Mouse (Mus musculus) thymus, postnatal 14 days (tissue): ENCODE data around the gene Akap1.

Experiments used
- DNase-seq: peaks from one replicate; pipeline ENCODE4 v3.0.0; 2021

The Akap1 gene

DNA sequence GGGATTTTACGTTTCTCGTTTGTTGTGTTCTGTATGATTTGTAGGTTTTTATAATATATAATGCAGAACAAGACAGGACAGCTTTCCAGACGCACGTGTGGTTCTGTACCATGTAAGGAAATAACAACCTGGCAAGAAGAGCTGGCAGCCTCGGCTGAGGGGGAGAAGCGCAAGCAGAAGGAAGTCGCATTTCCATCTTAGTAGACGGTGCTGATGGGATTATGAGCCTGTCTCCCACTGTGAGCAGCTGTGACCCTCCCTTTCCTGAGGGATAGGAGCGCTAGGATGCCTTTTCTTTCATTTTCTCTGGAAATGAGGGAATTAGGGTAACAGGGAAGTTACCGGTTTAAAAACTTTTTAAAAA, 9.3 kb upstream of the Akap1 start:
- DNase-seq = no peak

DNA sequence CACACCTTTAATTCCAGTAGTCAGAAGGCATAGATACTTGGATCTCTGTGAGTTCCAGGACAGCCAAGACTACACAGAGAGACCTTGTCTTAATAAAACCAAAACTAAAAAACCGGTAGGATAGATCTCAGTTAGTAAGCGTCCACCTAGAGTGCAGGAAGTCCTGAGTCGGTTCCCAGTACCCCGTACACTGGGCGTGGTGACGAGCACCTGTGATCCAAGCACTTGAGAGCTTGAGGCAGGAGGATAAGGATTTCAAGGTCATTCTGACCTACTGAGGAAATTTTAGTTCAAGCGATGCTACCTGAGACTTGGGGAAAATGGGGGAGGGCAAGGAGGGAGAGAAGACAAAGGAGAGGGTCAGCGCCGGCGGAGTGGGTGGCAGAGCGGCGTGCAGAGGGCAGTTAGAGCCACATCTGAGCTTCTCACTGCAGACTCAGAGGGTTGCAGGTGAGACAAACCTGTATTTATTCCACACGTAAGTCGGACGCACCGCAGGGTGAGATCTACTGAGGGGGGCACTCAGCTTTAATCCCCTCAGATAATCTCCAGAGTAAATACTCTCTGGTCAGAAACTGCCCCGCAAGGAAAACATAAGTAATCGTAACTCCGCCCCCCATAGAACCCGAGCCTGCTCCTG, 8.8 kb upstream of the Akap1 start:
- no peak for DNase-seq

DNA sequence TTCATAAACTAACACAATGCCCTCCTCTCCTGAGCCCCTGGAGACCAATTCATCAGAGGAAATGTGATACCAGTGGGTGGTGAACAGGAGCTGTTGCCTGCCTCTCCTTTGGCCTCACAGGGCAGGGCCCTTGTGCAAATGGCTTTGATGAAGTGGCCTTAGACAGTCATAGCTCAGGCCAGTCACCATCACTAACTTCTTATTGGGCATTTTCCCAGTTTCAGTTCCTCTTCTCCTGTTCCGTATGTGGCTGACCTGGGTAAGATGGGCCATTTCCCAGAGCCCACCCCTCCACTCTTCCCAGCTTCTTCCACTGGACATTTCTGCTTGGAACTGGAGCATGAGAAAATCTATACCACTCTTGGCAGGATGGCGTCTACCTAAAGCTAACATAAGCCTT, 5.1 kb upstream of the Akap1 start:
- DNase-seq = no peak

- no peak for DNase-seq
Observed at GRCm38 (mm10) chr11:88863904-88864457, 405 bp downstream of the Akap1 start.

GRCm38 (mm10) chr11:88863071-88863903, 1.1 kb downstream of the Akap1 start:
- DNase-seq = no peak

GRCm38 (mm10) chr11:88862355-88862754, 2.0 kb downstream of the Akap1 start:
- DNase-seq = no peak

DNA sequence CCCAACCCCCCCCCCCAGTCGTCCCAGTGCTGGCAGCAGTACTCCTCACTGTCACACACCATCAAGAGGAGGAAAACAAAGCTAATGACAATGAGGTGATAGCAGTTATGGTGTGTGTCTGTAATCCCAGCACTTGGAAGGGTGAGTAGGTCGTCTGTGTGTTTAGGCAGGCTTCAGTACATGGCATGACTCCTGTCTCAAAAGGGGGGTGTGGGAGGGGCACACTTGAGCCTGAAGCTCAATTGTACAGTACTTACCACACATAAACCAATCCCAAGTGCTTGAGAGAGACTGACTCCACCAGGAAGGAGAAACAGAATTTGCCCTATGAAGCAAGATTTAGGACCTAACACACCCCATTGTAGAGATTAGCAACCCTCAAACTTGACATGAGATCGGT, 3.3 kb downstream of the Akap1 start:
- DNase-seq = no peak

GRCm38 (mm10) chr11:88860641-88861040, 3.7 kb downstream of the Akap1 start:
- no peak for DNase-seq

DNA sequence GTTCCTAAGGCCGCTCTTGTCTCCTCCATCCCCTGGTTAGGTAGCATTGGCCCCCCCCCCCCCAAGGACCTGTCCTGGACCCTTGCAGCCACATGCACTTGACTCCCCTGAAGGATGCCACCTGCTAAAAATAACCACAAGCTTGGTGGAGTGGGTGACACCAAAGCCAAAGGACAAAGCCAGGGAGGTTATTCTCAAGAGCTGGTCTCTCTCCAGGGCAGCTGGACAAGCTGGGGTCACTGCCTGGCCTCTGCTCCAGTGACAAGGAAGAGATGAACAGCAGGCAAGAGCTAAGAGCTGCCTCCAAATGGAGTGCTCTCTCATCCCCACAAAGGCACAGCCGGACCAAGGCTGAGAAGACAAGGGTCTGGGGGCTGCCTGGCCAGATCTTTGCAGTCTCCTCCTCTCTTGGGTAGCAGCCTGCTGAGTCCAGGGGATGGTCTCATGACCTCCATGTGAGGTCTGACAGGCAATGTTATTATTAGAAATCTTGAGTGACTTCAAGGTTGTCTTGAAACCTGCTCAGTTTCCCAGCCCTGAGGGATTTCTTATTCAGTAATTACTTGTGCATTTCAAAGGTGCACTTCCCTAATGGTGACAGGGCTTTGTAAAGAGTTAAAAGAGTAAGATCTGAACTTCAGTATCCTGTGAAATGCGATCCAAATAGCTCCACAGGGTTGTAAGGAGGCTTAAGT, 6.9 kb downstream of the Akap1 start:
- no peak for DNase-seq

DNA sequence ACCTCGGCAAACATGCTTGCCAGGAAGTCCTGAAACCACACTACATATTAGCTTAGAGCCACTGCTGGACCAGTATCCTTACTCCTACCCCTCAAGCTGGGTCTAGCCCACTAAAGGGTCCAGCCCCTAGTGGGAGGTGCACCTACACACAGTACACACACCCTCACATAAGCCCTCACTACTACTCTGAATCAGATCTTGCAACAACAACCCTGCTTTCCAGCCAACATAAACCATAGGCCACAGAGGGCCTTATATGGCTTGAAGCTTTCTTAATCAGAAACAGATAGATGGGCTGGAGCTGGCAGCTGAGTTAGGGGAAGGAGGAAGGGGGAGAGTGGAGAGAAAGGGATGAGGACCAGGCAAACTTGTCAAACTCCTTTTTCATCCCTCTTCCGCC, 8.0 kb downstream of the Akap1 start:
- no peak for DNase-seq

DNA sequence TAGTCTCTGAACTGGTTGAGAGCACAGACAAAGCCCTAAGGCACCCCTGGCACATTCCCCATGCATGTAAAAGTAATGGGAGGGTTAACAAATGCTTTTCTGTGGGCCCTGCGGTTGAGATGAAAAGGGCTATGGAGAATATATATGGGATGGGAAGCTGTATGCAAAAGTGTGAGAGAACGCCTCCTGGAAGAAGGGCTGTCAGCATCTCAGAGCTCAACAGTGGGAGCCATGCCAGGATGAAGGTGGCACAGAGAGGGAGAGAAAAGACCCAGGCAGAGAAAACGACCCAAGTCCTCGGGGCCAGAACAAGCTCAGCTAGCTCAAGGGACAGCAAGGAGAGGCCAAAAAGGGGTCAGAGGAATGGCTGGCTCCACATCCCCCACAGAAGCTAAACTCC, 8.6 kb downstream of the Akap1 start:
- no peak for DNase-seq

- no peak for DNase-seq
Observed at GRCm38 (mm10) chr11:88853588-88853987, 10.8 kb downstream of the Akap1 start.

DNA sequence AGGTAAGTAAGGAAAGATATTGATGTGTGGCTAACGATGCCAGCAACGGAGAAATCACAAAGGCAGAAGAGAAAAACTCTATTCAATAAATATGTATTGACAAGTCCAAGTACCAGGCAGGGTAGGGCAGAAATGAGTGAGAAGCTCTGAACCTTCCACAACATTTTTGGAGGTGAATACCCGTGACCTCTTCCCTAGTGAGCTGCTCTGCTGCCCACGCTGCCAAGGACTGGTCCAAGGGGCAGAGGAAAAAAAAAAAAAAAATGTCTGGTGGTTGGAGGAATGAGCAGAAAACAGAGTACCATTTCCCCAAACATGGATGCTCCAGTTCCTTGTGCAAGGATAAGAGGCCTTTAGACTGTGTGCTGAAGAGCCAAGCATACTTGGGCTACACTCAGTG, 11.6 kb downstream of the Akap1 start:
- DNase-seq = no peak

- no peak for DNase-seq
Observed at GRCm38 (mm10) chr11:88851049-88851825, 13.1 kb downstream of the Akap1 start.

DNA sequence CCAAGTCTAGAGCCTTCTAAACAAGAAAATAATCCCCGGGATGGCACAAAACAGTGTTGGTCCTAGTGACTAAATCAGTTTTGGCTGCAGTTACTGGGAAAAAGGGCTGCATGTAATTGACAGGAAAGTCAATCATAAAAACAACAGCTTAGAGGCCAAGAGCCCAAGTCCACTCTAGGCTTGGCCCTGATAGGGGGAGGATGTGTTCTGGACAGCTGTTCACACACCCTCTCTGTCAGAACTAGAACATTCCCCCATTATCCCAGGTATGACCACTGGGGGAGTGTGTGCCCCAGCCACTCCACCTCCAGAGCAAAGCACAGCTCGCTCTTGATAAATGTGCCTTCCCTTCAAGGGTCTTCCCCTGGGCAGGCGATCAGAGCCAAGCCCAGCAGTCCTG, 14.7 kb downstream of the Akap1 start:
- no peak for DNase-seq

- no peak for DNase-seq
Observed at GRCm38 (mm10) chr11:88849284-88849683, 15.1 kb downstream of the Akap1 start.

DNA sequence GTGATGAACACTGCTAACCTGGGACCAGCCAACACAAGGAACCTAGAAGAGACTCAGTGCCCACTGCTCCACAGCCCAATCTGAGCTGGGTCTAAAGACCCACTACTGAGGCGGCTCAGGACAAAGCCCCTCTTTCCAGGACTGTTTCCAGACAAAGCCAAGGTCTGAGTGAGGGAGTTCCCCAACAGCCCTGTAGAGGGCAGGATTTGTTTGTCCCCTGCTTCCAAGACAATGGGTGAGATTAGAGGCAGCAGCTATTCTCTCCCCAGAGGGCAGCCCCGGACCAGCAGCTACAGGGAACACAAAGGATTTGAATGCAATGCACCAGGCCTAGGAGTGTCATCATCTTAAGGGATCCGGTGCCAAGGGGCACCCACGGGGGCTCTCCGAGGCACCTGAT, 15.8 kb downstream of the Akap1 start:
- peak; percentile 51 for DNase-seq

GRCm38 (mm10) chr11:88847281-88848006, 16.9 kb downstream of the Akap1 start:
- no peak for DNase-seq

- DNase-seq = no peak
Observed at GRCm38 (mm10) chr11:88844384-88844783, 20.0 kb downstream of the Akap1 start.

GRCm38 (mm10) chr11:88843305-88843704, 21.1 kb downstream of the Akap1 start:
- DNase-seq = no peak

GRCm38 (mm10) chr11:88842315-88842975, 21.9 kb downstream of the Akap1 start:
- no peak for DNase-seq

DNA sequence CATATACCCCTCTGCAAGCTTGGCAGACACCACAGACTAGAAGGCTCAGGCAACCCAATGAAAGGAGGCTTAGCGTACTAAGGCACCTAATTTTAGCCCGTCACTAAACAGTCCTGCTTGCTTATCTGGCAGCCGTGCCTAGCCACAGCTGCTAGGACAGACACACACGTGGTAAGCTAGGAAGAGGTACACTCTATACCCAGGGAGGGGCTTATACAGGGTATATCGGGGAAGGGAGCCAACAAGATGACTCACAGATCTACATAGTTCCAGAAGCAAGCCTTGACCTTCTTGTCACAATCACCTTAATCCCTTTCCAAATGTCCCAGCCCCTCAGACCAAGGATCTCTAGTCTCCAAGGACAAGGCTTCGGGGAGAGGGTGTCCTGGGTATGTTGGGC, 23.0 kb downstream of the Akap1 start:
- no peak for DNase-seq
